Mouse (Mus musculus): ENCODE measurements around the gene Unc5cl.

The Unc5cl gene

DNA sequence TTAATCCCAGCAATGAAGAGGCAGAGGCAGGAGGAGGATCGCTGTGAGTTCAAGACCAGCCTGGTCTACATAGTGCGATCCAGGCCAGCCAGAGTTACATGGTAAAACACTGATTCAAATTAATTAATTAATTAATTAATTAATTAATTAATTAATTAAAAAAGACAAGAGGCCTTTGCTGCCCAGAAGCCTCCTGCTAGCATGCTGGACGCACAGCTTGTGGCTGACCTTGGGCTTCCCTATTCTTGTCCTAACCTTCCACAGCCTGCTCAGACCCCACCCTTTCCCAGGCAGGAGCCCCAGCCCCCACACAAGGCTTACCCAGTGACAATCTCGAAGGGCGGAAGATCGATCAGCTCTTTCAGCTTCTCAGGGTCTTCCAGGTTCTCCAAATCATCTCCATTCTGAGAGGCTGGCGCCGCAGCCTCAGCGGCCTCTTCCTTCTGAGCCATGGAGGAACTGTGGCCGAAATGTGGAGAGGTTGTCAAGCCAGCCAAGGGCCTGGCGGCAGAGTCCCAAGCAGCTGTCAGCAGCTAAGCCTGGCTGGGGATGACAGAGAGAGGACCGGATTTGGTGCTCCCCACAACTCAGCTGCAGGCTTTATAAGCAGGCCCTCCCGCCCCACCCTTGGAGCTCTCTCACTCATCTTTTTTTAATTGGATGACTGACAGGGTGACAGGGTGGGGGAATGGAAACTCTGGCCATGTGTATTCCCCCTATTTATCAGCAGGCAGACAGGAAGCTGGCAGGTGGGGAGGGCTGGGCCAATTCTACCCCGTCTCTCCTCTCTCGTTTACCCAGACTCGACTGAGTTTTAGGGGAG is 22.3 kb upstream of the Unc5cl start, which contains the start of gene Apobec2:
Gene Apobec2, minus strand, starts transcription at position 773 of the 823 bp plus-strand sequence.
- DNase-seq (ENCODE audit: low spot score in 2 of 2) = no peak

DNA sequence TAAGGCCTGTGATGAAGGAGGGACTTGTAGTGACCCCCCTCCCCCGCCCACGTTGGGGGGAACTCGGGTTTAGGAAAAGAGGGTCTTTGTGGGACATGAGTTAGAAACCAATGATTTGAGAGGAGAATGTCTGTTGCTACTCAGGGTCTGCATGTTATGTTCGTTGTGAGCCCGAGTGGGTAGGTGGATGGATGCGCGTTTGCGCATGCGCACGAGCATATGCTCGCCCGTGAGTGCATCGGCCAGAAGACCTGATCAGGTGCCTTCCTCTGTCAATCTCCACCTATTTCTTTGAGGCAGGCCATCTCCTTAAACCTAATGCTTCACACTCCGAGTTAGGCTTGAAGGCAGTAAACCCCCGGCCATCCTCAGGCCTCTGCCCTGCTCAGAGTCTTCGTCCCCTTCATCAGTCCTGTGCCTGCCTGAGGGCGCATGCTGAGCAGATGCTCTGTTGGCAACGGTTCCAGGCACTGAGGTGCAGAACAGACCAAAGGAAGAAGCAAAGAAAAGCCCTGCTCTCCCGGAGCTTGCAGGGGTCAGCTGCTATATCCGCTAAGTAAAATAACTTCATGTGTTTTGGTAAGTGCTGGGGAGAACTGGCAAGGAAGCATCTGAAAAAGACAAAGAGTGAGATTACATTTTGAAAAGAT is 21.6 kb upstream of the Unc5cl start:
- no peak for DNase-seq (ENCODE audit: low spot score in 2 of 2)

DNA sequence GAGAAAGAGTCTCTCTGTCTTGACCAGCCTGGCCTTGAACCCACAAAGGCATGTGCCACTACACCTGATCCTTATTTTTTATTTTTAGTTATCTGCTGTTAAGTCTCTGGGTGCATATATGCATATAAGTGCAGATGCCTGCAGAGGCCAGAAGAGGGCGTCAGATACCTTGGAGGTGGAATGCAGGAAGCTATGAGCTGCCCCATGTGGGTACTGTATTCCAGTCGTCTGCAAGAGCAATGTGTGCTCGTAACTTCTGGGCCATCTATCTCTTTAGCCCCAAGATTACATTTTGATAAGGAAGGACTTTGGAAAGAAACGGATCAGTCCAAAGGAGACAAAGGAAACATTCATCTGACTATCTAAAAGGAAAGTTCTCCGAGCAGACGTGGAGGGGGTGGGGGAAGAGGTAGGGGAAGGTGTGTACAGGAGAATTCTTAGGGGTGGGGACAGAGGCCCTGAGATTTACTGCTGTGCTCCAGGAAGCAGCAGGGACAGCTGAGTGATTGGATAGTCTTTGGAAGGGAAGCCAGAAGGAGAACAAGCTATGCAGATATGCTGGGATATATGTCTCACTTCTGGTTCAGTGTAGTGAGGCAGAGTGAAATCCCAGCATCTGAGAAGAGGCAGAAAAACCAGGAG is 20.9 kb upstream of the Unc5cl start:
- DNase-seq (ENCODE audit: low spot score in 2 of 2) = no peak

DNA sequence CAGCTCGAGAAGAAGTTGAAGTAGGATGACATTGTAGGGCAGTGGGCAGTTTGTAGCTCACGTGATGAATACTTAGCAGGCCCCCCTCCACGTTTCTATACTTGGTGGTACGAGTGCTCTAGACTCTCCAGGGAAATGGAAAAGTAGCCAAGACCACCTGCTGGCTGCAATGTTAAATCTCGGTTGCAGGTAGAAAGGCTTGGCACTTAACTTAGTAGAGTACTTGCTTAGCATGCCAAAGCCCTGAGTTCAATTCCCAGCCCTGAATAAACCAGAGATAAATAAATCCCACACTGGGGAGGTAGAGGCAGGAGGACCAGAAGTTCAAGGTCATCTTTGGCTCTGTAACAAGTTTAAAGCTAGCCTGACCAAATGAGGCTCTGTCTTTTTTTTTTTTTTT is 20.2 kb upstream of the Unc5cl start:
- DNase-seq (ENCODE audit: low spot score in 2 of 2) = no peak

DNA sequence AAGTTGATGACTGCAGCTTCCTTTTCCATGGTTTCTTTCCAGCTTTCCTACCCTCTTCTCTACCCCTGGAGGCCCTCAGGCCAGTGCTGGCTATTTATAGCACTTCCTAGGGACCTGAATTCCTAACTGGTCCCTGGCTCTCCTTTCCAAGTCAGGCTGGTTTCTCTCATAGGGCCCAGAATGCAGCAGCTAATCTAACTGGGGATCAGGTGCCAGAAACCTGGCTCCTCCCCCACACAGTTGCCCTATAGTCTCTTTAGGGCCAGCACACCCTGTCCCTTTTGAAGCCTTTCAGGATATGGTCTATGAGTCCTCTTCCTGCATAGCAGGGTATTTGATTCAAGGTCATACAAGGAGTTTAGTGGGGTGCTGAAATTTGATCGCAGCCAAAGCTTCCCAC is 18.2 kb upstream of the Unc5cl start:
- DNase-seq (ENCODE audit: low spot score in 2 of 2) = no peak

DNA sequence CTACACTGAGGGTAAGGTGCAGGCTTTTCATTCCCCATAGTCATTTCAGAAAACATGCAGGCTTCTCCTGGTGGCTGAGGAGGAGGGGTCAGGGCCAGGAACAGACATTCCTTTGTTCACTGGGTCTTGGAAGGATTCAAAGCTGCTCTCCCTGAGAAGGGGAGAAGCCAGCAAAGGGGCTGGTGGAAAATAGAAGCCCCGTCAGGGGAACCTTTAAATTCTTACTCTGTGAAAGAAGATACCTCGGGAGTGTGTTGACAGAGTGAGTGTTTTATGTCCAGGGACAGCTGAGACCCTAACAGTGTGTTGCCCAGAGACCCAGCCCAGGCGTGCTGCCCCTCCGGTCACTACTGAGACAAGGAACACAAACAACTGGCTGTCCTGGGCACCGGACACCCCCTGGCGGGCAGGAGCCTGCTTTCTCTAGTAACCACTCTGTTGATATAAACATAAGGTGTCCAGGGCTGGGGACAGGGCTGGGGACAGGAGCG is 17.2 kb upstream of the Unc5cl start:
- no peak for DNase-seq (ENCODE audit: low spot score in 2 of 2)

DNA sequence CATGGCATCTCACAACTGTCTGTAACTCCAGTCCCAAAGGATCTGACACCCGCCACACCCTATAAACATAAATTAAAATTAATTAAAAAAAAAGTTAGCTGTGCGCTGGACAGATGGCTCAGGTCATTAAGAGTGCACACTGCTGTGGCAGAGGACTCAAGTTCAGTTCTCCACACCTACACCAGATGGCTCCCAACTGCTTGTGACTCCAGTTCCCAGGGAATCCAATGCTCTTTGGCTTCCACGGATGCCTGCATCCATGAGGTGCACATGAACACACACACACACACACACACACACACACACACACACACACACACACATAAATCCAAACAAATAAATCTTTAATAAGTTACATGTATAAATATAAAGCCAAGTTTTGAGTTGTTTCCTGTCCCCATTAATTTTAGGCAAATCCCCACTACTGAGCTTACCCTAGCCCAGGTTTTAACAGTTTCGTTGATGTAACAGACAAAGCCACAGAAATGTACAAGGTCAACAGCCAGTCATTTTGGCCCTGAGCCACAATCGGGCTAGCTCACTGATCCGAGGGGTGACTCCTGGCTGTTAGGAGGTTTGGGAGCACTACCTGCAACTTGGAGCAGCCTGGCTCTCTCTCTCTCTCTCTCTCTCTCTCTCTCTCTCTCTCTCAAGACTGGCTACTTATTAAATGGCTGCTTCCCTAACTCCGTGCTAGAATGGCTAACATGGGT is 11.8 kb upstream of the Unc5cl start:
- no peak for DNase-seq (ENCODE audit: low spot score in 2 of 2)

DNA sequence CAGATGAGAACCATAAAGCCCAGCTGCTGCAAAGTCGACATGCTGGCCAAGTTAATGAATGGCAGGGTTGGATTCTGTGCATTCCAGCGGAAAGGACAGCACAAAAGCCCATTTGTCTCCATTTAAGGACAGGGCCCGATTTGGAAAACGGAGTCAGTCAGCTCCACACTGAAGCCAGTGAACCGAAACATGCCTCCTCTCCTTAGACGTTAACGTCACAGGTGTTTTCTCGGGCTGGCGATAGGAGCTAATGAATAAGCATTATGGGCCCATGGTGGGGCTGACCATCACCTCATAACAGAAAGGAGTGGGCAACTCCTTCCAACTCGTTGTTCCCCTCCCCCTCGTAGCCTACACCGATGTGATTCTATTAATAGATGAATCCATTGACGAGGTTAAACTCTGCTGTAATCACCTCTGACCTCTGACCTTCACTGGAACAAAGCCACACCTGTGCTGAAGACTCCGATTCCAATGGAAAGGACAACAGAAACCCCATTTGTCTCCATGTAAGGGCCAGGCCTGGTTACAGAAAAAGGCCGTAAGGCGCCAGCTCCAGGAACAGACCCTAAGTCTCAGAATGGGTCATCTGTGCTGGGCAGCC is 11.1 kb upstream of the Unc5cl start:
- no peak for DNase-seq (ENCODE audit: low spot score in 2 of 2)

DNA sequence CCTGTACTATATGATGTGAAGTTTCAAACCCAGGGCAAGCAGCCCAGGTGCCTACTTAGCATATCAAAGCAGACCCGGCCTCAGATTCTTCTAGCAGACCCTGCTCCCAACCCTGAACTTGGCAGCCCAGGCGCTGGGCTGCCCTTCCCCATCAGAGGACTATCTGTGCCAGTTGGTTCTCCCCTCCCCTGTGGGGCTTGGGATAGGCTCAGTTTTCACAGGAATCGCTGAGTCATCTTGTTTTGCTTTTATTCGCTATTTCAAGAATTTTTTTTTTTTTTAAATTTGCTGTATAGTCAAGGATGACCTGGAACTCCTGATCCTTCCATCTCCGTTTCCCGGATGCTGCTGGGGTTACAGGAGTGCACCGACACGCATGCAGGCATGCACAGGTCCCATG is 7.0 kb upstream of the Unc5cl start:
- DNase-seq (ENCODE audit: low spot score in 2 of 2) = no peak

DNA sequence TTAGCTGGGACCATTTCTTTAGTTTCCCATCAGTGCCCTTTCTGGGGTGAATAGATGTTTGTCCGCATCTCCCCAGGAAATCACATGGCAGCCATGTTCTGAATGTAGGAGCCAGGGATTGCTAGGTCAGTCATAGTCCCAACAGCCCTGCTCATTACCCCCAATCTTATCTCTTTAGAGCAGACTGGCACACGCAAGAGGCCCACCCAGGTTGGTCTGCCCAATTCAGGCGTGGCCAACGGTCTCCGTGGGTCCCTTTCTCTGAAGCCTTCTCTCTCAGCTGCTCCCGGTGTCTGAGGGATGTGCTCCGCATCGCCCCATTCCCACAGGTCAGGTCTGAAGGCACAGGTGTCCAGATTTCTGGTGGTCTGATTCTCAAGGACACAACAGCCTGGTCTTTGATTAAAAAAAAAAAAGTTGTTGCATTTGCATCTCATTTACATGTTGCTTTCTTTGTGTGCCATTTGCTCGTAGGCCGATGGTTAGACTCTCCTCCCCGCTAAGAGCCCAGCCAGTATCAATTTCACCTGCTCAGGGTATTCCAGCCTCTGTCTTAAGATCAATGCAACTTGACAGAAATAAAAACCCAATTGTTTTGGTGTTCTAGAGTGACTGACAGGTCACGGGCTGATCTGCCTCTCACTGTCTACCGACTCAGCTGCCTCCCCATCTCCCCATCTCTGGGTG is 3.9 kb upstream of the Unc5cl start:
- no peak for DNase-seq (ENCODE audit: low spot score in 2 of 2)

DNA sequence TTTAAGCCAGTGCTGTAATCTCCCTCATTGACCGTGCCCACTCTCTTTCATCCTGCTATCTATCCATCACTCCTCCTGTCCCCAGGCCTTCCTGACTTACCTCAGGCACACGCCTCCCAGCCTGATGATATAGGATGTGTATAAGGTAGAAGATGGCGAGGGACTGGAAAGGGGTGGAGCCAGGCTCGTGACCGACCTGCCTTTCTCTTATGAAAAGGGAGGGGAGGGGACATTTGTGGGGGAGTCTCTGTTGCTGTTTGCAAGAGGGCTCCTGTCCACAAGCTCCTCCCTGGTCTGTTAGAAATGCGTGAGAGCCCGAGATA is 3.4 kb upstream of the Unc5cl start, which contains the start of gene Tspo2:
Gene Tspo2, minus strand, starts transcription at position 170 of the 323 bp plus-strand sequence.
- no peak for DNase-seq (ENCODE audit: low spot score in 2 of 2)

DNA sequence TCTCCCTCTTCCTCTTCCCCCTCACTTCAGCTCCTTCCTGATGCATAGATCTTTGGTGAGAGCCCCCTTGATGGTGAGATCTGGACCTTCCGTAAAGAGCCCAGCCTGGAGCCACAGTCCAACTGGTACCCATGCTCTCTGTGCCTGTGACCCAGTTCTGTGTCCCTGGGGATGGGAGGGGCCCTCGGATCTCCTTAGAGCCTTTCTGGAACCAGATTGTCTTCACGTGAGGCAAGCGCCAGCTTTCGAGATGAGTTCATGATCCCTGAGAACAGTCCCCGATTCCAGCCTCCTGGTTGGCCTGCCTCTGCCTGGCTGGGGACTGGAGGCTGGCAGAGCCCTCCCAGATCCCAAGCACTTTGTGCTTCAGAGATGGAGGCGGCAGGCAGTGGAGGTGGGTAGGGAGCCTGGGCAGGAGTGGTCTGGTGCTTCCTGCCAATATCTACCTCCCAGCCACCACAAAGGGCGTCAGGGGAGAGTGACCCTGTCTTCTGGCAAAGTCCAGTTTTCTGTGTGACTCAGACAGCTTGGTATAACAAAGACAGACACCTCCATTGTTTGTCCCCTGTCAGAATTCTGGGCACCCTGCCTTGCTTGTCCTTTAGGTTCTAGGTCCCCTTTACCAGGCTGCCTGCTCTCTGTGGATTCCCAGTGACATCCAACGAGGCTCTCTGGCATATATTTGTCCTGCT is 2.8 kb upstream of the Unc5cl start:
- no peak for DNase-seq (ENCODE audit: low spot score in 2 of 2)

DNA sequence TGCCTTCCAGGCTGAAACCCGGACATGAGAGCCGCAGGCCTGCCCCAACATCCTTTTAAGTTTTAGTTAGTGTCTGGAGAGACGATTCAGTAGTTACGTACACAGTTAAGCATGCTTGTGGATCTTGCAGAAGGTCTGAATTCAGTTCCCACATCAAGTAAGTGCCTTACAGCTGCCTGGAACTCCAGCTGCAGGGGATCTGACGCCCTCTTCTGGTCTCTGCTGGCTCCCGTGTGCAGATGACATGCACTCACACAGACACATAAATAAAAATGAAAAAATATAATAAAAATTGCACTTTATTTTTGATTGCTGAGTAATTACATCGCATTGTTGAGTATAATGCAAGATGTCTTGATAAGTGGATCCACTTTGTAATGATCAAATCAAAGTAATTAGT is 1.2 kb upstream of the Unc5cl start:
- DNase-seq (ENCODE audit: low spot score in 2 of 2) = no peak

DNA sequence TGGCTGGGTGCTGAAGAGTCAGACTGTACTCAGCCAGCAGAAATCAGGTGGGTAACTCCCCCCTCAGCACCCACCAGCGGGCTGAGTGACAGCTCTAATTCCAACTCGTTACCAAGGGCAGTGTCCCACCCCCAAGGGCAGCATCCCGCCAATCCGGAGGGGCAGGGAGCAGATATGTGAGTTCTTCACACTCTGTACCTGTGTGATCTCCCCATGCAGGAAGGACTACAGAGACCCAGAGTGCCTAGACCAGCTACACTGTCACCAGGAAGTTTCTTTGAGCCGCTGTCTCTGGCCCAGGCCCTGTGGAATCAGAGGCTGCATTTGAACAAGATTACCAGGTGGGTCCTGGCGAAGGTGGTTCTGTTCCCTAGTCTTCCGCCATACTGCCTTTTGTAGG is 511 bp upstream of the Unc5cl start:
- no peak for DNase-seq (ENCODE audit: low spot score in 2 of 2)

DNA sequence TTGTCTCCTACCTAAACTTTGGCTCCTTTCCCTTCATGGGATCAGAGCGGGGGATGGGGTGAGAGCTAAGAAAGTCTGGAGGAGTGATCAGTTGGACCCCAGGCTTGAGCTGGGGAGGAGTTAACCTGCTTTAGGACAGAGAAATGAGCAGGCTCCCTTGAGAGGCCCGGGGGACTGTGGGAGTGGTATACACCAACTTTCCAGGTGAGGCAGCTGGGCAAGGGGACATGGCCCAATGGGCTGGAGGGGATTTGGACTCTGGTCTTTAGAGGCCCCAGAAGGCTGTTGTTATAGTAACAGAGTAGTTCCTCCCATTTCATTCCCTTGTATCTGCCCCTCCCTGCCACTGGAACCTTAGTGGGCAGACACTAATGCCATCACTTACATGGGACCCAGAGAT is 1.3 kb downstream of the Unc5cl start:
- no peak for DNase-seq (ENCODE audit: low spot score in 2 of 2)

DNA sequence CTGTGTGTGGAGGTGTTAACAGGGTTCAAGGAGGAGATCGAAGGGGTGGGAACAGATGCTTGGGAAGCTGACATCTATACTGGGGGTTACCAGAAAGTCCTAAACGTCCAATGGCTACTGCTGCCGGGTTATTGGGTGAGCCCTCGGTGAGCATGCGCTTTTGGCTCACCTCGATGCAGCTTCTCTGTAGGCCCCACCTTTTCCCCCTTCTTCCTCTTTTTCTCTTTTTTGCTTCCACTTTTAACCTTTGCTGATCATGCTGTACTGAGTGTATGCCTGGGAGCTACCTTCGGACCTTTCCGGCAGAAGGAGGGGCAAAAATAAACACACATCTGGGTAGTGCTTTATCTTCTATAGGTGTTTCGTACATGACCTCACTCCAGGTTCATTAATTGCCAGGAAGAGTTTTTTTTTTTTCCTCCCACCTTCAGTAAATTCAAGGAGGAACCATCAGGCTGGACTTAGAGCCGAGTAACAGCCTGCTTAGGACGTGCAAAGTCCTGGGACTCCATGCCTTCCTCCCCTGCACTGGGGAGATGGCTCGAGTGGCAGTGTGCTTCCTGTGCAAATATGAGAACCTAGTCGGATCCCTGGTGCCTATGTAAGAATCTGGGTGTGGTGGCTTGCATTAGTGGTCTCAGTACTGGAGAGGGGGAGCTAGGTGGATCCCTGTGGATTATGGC is 3.4 kb downstream of the Unc5cl start:
- DNase-seq (ENCODE audit: low spot score in 2 of 2) = no peak

DNA sequence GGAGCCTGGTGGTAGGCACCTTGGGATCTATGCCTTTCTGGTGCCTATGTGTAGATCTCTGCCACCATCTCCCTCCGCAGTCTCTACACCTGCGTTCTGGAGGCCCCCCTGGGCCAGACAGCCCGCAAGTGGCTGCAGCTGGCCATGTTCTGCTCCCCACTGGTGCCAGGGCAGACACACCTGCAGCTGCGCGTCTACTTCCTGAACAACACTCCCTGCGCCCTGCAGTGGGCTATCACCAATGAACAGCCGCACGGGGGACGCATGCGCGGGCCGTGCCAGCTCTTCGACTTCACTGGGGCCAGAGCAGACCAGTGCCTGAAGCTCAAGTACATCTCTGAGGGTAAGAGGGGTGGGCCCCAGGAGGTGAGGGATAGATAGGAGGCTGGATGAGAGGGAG is 7.4 kb downstream of the Unc5cl start:
- no peak for DNase-seq (ENCODE audit: low spot score in 2 of 2)

DNA sequence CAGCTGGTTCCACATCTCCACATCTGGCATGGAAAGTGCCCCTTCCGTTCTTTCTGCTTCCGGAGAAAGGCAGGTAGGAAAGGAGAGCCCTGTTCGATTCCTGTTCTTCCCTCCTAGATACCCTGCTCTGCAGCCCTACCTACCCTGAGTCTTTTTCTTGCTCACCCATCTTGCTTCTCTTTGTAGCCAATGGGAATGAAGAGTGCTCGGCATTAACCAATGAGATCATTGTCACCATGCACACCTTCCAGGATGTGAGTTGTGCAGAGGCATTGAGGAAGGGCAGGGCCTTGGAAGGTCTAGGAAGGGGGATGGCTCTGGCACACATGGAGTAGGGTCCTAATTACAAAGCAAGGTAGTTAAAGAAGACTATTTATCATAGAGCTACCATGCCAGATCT is 8.7 kb downstream of the Unc5cl start:
- no peak for DNase-seq (ENCODE audit: low spot score in 2 of 2)

DNA sequence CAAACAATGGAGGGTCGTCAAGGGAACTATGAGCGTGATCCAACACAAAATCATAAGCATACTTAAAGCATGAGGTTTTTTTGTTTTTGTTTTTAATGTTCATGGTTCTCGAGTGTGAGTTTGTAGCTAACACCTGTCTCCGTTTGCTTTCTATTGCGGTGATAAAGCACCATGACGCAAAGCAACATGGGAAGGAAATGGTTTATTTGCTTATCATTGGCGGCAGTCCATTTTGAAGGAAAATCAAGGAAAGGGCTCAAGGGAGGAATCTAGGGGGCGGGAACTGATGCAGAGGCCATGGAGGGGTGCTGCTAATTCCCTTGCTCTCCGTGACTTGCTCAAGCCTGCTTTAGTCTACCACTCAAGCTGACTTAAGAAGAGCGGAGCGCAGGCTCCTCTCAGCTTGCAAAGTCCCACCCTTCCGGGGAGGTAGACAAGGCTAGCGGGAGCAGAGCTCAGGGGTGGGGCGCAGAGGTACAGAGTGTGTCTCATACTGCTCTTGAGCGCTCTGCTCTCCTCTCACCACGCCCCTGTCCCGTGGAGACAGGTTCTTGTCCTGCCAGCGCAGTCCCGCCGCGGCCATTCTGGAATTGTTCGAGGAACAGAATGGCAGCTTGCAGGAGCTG is 12.2 kb downstream of the Unc5cl start:
- DNase-seq (ENCODE audit: low spot score in 2 of 2) = no peak

Data from frontal cortex, postnatal 14 days (tissue).